Mouse (Mus musculus) heart, adult 8-10 months (tissue): ENCODE data around the gene Cript. TPM values are rescaled to one million over a fixed set of nuclear protein-coding genes. Genes with fewer than 3 reads are reported as not detected.

Experiments
- DNase-seq: peaks from one replicate; pipeline ENCODE4 v3.0.0; 2022; ENCODE audit warnings: low spot score
- total RNA-seq, 4 experiments: library from RNA; stranded (reverse); gene quantifications; 2 replicates each; pipeline ENCODE4 v1.2.4; 2022

Gene Cript
- total RNA-seq: 10 to 100 TPM; 44.4 to 56.4 (median 47.0) TPM

DNA sequence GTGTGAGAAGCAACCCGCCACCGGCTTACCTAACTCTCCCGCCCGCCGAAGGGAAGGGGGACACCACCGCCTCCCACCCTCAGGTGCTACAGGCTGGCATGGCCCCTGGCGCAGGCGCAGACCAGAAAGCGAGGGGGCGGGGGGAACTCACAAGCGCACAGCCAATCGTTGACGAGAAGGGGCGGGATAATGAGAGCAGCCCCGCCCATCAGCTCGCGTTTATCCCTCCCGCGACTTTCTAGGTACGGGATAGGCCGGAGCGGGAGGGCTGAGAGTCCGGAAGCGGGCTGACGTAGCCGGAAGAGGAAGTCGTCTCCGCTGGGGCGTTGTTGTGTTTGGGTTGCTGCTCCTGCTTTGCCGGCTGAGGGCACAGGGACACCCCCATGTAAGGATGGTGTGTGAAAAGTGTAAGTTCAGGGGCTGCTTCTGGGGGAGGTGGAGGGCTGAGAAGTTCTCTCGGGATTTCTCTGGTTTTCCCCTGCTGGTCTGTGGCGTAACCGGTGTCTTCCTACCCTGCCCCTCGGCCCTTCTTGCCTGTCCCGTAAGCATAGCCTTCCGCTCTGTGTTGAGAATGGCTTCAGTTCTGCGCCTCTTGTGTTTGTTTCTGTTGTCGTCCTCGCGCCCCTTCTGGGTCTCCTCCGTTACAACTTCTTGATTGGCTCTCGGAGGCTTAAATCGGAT, at the start of gene Cript, which contains the start of gene Pigf:
TSS of gene Cript (plus strand) at position 282 of the 681 bp plus-strand sequence.
TSS of gene Pigf (minus strand) at position 138 of the 681 bp plus-strand sequence.
- DNase-seq: peak; percentile 98

DNA sequence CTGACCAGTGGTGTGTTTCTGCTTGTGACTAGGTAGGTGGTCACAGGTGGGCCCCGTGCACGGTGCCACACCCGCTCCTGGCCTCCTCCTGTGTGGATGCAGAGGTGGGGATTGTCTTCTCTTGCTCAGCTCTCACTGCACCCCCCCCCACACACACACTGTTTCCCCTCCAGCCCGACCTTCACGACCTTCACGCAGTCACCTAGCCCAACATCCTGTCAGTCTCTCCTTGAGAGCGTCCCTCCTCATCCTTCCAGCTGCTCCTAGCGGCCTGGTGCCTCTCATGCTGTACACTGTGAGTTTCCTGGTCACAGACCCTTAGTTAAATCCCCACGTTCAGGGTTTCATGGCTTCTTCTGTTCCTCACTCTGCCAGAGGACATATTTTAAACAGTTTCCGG, 49.0 kb upstream of the Cript start:
- no peak for DNase-seq

DNA sequence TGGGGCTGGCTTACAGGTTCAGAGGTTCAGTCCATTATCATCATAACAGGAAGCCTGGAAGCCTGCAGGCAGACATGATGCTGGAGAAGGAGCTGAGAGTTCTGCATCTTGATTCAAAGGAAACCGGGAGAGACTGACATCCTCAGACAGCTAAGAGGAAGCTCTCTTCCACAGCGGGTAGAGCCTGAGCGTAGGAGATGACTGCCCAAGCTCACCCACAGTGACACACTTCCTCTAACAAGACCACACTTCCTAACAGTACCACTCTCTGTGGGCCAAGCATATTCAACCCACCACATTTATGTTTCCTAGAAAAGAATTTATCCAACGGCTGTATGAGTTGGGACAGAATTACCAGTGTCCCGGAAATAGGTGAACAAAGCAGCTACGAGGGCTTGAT, 46.9 kb upstream of the Cript start:
- DNase-seq: no peak

DNA sequence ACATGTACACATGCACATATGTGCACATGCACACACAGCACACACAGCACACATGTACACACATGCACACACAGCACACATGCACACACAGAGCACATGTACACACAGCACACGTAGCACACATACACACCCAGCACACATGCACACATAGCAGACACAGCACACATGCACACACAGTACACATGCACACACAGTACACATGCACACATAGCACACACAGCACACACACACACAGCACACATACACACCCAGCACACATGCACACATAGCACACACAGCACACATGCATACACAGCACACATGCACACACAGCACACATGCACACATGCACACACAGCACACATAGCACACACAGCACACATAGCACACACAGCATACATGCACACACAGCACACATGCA, 44.1 kb upstream of the Cript start:
- no peak for DNase-seq

DNA sequence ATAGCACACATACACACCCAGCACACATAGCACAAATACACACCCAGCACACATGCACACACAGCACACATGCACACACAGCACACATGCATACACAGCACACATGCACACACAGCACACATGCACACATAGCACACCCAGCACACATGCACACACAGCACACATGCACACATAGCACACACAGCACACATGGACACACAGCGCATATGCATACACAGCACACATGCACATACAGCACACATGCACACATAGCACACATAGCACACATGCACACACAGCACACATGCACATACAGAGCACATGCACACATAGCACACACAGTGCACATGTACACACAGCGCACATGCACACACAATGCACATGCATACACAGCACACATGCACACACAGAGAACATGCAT, 43.6 kb upstream of the Cript start:
- no peak for DNase-seq

DNA sequence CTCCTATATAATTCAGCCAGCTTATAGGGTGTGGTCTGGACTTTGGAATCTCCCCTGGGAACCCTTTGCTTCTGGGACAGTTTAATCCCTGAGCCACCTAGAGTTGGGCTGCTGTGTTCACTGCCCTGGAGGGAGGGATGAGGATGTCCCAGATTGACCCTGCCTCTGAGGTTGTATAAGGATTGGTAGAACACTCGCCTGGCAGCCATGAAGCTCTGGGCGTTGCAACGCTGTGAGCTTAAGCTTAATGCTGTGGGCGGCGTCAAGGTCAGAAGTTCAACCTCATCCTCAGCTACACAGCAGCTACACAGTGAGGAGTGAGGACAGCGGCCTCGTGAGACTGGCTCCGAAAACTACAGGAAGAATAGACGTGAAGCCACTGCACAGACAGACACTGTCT, 42.9 kb upstream of the Cript start:
- no peak for DNase-seq

DNA sequence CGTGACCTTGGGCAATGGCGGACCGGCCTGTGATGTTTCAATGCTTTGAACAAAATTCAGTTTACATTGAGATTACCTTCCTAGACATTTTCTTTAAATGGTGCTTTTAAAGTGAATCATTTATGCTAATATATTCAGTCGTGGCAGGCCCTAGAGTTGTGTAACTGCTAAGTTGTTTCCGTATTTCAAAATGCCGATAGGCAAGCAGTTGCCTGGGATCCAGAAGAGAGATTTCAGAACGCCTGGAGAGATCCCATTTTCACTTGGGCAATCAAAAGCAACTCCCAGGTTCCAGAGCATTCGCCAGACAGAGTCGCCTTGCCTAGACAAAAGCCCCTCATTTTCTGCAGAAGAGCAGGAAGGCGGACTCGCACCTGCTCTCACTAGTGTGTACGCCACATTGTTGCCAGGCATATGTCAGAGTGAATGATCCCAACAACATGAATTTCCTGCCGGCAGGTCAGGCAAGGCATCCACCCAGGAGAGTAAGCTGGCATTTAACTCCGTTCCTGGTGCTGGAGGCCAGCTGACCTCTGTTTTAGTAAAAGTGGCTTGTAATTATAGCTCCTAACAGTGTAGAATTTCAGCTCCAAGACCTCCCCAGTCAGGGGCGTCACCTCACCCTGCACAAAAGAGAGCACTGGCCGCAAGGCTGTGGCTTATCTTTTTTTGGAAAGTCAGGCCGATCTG, 38.8 kb upstream of the Cript start:
- DNase-seq: no peak

DNA sequence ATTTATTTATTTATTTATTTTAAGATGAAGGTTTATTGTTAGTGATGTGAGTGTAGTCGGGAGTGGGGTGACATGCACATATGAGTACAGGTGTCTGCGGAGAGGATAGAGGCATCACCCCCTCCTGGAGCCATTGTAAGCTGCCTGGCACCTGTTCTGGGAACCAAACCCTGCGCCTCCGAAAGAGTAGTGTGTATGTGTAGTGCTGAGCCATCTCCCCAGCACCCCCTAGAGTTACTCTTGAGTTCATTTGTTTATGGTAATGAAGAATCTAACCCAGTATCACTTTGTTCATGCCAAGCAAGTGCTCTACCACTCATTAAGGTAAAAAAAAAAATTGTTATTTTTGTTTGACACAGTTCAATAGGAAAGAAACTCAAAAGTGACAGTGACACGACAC, 37.2 kb upstream of the Cript start:
- no peak for DNase-seq

DNA sequence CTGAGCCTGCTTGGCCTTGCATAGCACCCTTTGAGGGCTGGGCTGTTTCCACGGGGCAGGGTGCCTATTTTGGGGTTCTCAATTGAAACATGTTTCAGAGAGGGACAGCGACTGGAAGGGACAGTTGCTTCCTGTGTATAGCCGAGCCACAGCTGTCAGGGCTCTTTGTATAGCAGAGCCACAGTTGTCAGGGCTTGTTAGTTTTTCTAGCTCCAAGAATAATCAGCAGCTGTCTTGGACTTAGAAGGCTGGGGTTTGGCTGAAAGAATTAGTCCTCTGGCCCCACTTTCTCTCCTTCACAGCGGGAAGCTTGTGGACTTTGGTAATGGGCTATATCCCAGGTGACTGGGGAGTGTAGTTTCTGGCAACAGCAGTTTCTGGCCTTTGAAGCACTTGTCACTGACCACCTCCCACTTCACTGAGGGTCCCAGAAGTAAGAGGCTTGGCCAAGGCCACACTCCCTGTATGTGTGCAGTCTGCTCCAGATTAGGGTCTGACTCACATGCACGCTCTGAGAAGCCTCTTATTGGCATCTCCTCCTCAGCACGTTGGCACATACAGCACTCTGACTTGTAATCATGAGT, 36.7 kb upstream of the Cript start:
- peak; percentile 29 for DNase-seq

DNA sequence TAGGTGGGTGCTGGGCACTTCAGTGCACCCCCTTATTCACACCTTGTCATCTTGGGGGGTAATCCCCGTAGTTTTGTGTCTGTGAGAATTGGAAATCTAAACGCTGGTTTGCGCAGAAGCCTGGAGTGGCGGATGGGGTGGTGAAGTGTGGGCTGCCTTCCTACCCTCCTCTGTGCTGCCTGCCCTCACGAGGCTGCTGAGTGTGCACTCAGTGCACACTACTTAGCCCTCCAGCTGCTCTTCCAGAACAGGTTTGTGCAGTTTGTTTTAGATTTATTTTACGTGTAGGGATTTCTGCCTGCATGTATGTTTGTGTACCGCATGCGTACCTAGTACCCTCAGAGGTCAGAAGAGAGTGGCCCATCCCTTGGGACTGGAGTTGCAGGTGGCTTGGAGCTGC, 34.0 kb upstream of the Cript start:
- DNase-seq: no peak

DNA sequence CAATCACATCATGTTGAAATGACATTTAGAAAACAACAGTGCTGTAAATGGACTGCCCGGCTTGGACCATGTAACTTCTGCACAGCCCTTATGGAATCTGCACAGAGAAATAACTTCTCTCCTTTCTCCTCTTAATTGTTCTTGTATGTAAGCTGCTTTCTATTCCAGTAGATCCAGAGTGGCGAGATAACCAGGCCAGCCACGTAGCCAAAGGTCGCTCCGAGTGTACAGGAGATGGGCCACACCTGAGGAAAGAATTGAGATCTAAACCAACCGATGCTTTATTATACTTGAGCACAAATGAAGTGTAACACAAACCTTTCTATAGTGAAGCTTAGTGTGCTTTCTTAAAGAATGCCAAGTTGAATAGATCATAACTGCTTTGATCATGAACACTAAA, 28.0 kb upstream of the Cript start:
- no peak for DNase-seq

DNA sequence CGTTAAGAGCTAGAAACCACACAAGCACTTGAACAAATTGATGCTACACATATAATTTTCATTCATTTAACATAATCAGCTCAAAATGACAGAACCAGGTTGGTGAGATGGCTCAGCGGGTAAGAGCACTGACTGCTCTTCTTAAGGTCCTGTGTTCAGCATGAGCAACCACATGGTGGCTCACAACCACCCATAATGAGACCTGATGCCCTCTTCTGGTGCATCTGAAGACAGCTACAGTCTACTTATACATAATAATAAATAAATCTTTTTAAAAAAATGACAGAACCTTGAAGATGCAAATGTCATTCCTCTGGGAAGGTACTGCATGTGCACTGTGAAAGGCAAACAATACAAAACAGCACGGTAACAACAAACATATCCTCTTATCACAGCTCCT, 16.4 kb upstream of the Cript start:
- DNase-seq: no peak

DNA sequence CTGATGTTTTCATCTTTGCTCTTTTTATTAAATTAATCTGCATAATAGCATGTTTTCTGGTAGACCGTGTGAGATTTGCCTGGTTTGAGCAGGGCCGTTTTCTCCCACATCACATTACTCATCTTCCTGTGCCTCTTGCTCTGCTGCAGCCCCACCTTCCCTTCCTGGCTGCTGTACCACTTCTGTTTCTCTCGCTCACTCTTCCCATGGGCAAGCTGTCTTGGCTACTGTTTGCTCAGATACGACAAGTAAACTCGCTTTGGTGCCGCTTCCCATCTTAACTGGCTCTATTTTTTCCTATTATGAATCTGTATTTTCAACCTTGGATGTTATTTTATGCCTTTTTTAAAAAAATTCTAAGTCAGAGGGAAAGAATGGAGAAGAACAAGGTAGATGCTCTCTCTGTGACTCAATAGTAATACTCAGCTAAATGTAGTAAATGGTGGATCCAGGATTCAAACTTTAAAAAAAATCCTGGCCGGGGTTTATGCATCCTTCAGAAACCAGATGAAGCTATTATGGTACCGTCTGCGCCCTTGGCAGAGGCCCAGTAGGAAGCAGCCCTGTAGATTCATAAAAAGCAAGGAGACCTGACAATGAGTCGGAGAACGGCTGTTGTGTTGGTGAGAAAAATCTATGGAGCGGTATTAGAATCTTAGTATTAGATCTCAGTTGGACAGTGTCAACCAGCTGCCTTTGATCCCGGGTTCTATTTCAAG, 13.9 kb upstream of the Cript start:
- DNase-seq: no peak

DNA sequence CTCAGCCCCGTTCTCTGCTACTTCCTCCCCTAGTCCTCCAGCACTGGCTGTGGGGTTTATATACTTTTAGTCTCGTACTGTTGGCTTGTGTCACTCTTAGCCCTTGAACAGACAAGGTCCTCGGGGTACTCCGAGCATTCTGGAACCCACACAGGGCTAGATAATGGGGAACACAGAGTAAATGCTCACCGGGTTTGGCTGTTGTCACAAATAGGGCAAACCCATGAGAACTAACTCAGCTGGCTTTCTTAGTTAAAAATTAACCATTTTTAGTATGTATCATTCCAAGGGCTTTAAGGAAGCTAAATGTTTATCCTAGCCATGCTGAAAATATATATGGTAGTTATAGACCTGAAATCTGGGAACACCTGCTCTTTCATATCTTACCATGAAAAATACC, 5.7 kb upstream of the Cript start:
- no peak for DNase-seq

DNA sequence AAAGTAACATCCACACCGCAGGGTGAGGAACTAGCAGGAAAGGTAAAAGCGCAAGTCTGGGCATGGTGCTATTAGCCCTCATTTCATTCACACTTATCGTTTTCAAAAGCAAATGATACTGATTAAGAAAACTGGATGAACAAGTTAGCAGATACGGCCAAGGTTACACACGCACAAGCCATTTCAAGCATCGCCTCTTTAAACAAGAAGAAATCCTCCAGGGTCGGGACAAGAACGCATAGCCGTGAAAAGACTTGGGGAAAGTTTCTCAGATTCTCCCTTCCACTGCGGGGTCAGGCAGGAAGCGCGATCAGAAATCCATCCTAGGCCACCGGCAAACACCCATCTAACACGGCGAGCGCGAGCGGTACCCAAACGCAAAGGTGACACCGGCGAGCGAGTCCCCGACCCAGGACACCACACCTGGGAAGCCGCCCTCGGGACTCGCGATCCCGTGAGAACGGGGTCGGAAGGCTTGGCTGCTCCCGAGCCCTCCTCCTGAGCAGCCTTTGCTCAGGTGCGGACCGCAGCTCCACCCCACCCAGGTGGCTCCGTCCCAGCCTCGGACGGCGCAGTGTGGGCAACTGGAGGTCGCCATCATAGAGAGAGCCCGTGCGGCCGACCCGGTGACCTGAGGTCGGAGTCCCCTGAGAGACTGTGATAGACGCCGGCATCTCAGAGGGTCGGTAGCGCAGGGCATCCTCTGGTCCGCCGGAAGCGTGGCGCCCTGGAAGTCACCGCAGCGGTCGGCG, 683 bp upstream of the Cript start:
- no peak for DNase-seq

DNA sequence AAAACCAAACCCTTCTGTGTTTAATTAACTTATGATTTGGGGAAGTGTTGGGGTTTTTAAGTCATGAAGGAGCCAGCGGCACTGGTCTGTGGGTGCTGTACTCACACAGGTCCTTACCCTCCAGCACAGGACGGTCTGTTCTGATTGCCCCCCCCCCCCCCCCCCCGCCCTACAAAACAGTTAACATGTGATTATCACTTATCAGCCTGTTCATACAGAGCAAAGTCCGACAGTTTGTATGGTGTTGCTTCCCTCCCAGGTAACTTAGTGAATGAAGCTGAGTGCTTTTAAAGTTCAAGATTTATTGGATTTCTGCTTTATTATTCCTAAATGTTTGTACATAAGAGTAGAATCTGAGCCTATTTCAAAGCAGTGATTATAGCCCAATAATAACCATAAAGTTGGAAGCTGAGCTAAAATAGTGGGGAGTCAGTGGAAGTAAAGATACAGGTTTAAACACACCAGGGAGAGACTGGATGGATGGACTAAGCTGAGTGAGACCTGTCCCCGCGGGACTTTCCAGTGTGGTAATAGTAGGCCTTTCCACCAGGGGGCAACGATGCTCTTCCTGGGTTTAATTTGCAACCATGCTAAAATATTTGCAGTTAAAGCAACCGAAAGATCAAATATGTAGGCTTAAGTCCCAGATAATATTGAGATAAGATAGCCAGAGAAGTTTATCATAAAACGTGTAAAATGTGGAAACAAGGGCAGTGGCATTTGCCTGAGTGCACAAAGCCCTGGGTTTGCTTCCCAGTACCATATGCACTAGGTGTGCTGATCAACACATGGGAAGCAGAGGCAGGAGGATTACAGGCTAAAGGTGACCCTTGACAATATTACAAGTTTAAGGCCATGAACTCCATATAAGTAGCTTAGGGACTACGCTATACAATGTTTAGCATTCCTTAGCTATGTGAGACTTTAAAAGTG, 11.1 kb downstream of the Cript start:
- DNase-seq: no peak

DNA sequence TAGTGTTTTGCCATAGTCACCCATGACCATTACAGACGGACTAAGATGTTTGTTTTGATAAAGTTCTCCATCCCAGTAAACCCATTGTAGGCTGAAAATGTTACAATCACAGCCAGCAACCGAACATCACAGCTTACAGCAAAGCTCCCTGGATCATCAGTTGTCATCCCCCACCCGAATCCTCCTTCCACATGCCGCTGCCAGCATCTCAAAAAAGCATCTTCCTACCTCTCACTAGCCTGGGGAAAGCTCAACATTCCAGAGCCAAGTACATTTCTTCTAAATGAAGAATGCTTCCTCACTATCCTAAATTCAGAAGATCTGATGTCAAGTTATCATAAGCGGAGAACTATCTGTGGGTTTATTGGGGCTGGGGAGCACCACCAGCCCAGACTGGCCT, 13.1 kb downstream of the Cript start:
- DNase-seq: no peak

DNA sequence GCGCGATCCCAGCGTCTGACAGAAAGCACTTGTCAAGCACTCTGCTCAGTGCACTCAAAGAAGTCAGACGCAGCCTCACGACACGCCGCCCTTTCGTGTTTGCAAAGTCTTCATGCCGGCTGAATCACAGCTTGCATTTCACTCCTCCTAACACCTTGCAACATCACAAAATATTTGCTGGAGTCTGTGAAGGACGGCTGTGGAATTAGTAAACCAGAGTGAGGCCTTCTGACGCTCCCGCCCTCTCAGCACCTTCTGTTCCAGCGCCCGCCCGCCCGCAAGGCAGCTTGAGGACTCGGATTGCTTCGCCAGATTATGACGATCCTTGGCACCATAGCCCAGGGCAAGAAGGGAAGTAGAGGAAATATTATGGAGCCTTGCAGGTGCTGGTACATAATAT, 16.4 kb downstream of the Cript start:
- DNase-seq: no peak

DNA sequence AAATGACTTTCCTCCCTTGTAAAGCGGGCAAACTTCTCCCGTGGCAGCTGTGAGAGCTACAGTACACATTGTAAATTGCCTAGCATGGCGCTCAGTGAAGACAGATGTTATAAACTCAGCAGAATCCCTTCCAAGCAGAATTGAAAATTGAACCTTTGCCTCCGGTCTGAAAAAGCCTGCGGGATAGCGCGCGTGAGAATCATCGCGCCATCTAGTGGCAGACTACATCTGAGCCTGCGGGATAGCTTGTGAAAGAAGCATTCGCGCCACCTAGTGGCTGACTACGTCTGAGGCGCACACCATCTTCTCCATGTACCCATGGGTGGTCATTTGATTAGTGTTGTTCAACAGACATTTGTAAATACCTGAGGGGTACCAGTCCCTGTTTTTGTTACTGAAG, 19.0 kb downstream of the Cript start:
- peak; percentile 89 for DNase-seq

DNA sequence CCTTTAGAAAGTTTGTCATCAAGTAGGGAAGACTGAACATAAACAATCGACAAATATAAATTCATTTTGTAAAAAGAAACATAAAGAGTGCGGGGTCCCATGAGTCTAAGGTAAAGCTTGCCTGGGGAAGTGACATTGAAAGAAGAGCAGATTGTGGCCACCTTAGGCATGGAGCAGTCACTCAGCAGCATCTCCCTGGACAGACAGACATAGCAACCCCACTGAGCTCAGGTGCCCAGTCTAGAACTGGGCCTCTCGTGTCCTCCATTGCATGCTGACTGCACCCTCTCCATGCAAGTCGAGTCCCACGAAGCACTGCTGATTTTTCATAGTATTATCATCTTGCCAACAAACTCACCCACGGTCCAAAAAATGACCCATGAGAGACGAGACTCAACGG, 19.4 kb downstream of the Cript start:
- no peak for DNase-seq

DNA sequence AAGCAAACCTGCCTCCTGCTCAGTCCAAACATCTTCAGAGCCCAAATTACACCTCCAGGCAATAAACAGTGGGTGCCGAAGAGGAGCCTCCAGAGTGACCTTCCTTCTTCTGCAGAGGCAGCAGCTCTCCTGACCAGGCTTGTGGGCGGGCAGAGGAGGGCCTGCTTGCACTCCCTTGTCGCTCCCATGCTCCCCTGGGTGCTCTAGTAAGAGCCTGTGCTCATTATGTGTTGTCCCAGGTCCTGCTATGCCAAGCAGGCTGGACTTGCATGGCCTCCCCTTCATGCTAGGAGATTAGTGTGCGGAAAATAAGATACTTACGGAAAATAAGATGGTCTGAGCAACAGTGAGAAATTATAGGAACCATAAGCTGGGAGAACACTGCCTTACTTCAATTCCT, 24.3 kb downstream of the Cript start:
- no peak for DNase-seq
